Mouse (Mus musculus): ENCODE data around the gene Cnn2.

The Cnn2 gene

DNA sequence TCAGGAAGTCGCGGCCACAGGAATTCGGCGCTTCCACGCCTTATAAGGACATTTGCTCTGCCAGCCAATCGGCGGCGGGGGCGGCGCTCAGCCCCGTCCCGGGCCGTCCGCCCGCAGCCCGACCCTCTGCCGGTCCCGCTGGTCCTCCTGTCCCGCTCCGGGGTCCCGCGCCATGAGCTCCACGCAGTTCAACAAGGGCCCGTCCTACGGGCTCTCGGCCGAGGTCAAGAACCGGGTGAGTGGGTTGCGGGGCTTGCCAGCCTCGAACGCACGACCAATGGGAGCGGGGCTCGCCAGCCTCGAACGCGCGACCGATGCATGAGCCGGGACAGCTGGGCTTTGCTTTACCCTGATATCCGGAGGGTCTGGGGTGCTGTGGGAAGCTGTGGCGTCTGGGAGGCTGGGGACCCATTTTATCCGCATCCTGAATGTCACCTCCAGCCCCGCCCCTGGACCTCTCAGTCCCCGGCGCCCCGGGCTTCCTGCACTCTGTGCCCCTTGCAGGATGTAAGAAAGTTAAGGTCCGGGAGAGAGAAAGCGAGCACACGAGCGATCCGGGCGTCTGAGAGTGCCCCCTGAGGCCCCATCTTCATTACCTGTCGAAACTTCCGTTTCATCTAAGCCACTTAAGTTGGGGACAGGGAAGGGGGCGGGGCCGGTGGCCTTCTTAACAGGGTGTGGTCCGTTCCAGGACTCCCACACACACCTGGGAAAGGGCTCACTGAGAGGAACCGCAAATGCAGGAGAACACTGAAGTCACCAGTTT, at the start of gene Cnn2:
Gene Cnn2 (plus strand): TSS at position 79 of the 766 bp plus-strand sequence.
- CTCF ChIA-PET = interaction anchor here (1.0 to 1.3 kb wide), 3 partner anchors 29 to 153 kb away, joined by 4 to 7 read pairs (median 5); partner anchors contain the start of genes Arhgap45 and Cbarp

DNA sequence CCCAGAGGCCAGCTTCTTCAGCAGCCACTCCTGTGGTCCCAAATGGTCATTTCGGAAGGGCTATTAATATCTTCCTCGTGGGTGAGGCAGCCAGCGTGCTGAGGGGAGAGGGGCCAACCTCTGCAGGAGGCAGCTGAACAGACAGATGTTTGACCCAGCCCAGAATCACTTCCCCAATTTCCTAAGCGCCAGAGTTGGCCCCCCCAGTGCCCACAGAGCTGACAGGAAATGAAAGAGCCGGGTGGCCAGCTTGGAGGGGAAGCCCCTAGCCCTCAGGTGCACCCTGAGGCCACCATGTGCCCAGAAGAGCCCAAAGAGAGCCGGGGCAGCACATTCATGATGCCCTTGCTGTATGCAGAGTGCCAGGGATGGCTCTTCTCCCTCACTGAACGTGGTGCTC, 47.6 kb upstream of the Cnn2 start:
- CTCF ChIA-PET = interaction anchor here (0.7 to 1.0 kb wide), 2 partner anchors 18 to 990 kb away, joined by 3 read pairs; no protein-coding TSS in a partner anchor

DNA sequence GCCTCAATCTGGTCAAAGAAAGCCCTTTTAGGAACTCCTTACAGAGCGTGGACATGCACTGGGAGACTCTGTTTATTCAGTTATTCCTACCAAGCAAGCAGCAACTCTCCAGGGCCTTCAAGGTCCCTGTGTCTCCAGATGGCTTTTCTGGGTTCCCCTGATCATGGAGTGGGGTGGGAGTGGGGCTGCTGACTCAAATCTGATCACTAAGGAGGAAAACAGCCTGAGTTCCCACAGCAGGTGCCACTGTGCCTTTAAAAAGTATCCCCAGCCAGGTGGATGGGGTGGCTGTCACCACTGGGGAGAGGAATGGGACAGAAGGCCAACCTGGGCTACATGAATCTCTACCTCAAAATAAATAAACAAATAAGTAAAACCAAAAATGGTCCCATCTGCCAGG, 45.4 kb upstream of the Cnn2 start:
- CTCF ChIA-PET = interaction anchor here (0.7 kb wide), 1 partner anchor 1255 kb away, joined by 7 read pairs; no protein-coding TSS in a partner anchor

DNA sequence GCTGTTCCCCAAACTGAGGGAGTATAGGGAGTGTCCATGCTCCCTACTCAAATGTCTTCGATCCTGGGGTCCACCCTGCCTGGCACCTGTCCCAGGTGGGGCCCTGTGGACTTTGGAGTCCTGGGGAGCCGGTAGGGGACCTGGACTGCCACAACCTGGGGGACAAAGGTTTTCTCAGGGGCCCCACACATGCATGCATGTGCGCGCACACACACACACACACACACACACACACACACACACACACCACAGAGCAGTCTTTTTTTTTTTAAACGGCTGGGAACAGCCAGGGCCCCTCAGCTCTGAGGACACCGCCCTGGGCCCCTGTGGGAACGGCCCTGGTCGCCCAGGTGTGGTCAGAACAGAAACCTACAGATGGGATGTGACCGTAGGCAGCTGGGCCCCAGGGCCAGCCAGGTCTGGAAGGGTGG, 44.9 kb upstream of the Cnn2 start:
- CTCF ChIA-PET = no interaction called here

DNA sequence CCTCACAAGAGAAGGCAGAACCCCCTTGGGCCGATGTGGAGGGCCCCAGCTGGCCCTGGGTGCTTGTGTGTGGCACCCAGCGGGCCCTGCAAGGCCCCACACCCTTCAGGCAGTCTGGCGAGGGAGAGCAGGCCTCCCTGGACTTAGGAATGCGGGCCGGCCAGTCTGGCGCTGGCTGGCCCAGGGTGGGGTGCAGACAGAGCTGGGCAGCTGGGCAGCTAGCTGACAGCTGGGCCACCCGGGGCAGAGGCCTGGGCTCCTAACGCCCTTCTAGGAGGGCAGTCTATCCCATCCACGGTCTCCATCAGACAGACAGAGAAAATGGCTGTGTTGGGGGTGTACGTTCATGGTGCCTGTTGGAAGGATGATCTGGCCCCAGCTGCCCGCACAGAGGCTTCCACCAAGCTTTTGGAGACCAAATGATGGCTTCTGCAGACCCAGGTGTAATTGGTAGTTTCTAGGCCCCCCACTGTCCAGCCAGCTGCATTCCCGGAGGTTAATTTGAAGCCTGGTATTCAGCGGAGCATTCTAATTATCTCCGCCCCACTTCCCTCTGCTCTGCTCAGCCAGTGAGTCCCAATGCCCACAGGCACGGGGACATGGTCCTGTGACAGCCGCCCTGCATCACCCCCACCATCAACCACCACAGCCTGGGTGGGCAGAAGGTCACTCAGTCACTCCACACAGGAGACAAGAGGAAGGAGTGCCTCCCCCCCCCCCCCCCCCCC, 42.7 kb upstream of the Cnn2 start:
- CTCF ChIA-PET = interaction anchor here (1.1 kb wide), 2 partner anchors 10 to 12 kb away, joined by 8 to 13 read pairs; no protein-coding TSS in a partner anchor

DNA sequence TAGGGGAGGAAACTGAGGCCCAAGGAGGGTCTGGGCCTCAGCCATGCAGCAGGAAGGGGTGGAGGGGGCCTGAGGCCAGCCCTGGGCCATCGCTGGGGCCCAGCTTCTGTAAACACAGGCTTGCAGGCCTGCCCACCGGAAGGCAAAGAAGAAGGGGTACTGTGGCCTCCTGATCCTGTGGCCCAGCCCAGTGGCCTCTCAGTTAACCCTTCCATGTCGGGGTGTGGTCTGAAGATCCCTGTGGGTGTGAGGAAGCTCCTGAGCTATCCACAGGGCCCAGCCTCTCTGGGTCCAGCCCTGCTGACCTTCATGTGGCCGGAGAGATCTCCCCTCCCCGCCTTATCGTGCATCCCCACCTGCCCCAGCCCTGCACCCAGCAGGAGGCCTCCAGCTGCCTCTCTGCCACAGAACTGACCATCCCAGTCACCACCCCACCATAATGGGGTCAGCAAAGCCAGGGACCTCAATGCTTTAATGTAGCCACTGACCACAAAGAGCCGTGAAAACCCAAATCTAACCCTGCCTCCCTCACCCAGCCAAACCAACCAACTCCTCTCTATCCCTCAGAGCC, 41.5 kb upstream of the Cnn2 start:
- CTCF ChIA-PET = no interaction called here

DNA sequence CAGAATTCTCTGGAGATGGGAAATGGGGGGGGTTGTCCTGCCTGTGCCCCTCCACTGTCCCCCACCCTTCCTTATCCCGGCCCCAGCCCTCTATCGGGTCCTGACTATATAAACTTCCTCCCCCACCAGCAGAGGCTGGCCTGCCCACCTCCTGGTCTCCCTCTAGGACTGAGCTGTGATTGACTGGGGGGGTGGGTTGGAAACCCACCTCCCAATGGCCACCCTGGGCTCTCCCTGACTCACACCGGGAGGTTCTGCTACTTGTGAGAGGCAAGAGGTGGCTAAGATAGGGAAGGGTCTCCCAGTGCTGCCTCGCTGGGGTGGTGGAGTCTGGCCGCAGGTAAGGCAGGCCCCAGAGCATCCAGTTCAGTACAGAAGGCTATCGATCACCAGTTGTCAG, 40.9 kb upstream of the Cnn2 start:
- CTCF ChIA-PET = no interaction called here

DNA sequence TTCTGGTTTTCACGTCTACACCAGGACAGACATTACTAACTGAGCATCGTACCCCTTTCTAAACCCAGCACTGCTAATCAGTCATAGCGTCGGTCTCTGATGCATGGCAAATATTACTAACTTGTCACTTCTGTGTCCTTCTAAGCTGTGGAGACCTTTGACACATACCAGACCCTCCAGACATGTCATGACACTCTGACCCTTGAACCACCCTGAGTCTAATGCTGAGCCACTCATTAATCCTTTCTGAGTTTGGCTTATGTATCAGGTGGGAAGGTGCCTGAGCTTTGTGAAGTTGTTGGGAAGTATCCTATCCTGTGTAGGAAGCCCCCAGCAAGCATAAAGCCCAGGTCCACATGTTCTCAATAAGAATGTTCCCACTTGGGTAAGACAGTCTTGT, 38.5 kb upstream of the Cnn2 start:
- CTCF ChIA-PET = interaction anchor here (0.6 kb wide), 2 partner anchors 26 to 92 kb away, joined by 3 to 16 read pairs; no protein-coding TSS in a partner anchor

DNA sequence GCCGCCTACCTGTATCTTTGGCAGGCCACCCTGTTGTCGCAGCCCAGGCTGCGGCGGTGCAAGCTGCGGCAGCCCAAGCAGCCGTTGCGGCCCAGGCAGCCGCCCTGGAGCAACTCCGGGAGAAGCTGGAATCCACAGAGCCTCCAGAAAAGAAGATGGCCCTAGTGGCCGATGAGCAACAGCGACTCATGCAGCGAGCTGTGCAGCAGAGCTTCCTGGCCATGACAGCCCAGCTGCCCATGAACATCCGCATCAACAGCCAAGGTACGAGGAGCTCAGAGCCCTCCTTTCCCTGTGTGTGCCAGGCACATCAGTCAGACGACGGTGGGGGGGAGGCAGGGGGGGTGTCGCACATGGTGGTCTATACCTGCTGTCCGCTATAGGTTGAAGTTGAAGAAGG, 37.7 kb upstream of the Cnn2 start:
- CTCF ChIA-PET = interaction anchor here (0.6 kb wide), 1 partner anchor 23 kb away, joined by 9 read pairs; no protein-coding TSS in a partner anchor

DNA sequence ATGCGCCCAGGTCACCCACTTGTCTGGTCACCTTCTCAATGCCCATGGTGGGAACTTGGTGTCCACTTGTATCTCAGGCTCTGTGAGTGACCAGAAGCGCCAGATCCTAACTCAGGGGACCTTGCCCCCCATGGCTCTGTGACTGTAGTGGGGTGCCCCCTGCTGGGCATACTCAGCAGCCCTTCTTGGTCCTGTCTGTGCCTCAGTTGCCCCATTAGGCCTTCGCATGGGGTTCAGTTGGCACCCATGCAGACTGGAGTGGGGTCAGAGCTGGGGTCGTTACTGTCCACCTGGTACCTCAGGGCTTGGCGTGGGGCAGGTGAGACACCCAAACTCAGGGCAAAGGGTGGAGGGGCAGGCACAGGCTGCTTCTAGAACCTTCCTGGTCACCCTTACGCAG, 34.4 kb upstream of the Cnn2 start:
- CTCF ChIA-PET = interaction anchor here (0.7 to 2.4 kb wide), 5 partner anchors 15 to 207 kb away, joined by 4 to 14 read pairs (median 4); partner anchors contain the start of gene Arid3a

DNA sequence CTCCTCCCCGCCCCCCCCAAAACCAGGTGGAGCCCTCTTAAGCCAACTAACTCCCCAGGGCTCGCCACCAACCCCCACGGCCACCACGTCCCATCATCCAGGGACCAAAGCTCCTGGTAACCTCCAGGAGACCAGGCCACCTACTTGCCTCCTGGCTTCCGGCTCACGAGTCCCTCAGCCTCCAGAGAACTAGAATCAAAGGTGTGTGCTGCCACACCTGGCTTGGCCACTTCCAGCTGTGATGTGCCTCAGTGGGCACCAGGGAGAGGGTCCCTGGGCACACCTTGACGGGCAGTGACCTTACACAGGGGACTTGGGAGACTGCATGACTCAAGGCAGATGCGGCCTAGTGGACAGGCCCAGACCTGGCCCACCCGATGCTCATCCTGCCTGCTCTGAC, 32.7 kb upstream of the Cnn2 start:
- CTCF ChIA-PET = interaction anchor here (0.7 to 1.4 kb wide), 2 partner anchors 30 to 72 kb away, joined by 4 to 7 read pairs; no protein-coding TSS in a partner anchor

DNA sequence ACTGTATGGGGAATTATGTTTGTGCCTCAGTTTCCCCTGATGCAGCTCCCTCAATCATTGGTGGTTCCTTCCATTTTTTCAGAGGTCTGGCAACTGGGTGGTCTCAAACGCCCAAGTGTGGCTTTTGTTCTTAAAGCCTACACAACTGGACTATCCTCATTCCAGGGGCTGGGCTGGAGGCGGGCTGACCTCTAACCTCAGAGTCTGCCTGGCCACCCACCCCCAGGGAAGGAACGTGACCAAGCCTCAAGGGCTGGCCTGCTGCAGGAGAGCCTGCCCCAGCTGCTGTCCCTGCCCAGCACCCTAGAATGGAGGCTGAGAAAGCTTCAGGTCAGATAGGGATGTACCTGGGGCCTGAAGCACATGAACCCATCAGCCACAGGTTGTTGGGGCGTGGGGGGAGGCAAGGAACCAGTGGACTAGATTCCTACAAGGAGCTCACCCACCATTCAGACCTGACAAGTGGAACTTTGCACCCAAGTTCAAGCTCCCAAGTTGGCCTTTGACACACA, 31.7 kb upstream of the Cnn2 start:
- CTCF ChIA-PET = interaction anchor here (1.0 to 2.0 kb wide), 5 partner anchors 11 to 72 kb away, joined by 3 to 33 read pairs (median 11); partner anchors contain the start of gene Arid3a

DNA sequence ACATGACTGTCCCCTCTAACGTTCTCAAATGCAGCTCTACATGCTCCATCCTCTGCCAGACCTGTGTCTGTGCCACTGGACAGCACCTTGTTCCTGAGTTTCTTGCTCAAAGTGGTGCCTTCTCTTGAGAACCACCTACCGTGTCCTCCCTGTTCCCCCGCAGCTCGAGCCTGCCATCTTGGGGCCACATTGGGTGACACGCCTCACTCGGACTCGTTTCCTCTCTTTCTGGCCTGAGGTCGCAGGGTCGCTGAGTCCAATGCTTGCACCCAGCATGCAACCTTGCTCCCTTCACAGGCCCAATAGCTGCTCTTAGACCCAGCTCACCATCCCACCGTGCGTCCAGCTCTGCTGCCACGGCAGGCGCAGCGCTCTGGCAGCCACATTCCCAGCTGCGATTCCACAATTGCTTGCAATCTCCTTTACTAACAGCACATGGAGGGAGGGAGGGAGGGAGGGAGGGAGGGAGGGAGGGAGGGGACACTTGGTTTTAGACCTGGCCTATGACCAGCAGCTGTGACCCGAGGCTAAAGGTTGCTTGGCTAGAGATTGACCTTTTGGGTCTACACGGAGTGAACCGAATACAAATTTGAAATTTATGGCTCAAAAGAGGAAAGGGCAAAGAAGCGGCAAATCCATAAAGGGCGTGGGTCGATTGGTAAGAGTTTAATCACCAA, 30.1 kb upstream of the Cnn2 start:
- CTCF ChIA-PET = interaction anchor here (0.5 to 2.0 kb wide), 9 partner anchors 18 to 468 kb away, joined by 3 to 33 read pairs (median 3); partner anchors contain the start of gene Arid3a

DNA sequence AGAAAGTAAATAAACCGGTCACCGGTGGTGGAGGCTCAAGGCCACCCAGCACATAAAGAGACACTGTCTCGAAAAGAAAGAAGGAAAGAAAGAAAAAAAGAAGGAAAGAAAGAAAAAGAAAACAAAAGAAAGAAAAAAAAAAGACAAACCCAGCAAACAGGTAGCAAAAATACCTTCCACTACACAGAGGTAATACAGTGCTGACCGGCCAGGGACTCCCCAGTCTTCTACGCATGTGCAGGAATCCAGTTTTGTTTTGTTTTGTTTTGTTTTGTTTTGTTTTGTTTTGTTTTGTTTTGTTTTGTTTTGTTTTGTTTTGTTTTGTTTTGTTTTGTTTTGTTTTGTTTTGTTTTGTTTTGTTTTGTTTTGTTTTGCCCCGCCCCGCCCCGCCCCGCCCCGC, 29.0 kb upstream of the Cnn2 start:
- CTCF ChIA-PET = interaction anchor here (0.7 kb wide), 1 partner anchor 19 kb away, joined by 7 read pairs; no protein-coding TSS in a partner anchor

DNA sequence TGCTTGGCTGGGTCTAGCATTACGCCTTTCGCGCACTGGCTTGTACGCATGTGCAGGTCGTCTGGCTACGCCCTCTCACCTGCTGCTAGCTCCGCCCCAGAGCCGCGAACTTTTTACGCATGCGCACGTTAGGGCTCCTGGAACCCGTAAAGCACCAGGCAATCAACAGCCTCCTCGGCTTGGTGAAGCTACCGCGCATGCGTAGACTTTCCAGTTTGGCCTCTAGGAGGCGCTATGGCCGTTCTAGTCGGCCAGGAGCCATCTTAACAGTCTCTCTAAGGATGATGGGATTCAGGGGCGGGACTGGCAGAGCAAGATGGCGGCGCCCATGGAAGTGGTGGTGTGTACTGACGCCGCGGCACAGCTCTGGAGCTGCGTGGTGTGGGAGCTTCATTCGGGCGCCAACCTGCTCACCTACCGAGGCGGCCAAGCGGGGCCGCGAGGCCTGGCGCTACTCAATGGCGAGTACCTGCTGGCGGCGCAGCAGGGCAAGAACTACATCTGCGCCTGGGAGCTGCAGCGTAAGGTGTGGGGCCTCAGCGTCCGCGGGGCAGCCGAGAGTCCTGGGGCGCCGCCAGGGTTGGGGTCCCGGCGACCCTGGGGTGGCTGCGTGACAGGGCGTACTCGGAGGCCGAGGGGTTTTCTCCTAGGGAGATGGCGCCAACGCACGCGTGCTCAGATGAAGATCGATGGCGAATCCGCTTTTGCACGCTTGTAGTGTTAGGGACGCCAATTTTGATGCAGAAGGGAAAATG, 28.4 kb upstream of the Cnn2 start, which contains the start of gene Wdr18:
Gene Wdr18 (plus strand): TSS at position 306 of the 755 bp plus-strand sequence.
- CTCF ChIA-PET = interaction anchor here (0.7 to 1.0 kb wide), 2 partner anchors 20 to 24 kb away, joined by 4 to 7 read pairs; partner anchors contain the start of gene Tmem259

DNA sequence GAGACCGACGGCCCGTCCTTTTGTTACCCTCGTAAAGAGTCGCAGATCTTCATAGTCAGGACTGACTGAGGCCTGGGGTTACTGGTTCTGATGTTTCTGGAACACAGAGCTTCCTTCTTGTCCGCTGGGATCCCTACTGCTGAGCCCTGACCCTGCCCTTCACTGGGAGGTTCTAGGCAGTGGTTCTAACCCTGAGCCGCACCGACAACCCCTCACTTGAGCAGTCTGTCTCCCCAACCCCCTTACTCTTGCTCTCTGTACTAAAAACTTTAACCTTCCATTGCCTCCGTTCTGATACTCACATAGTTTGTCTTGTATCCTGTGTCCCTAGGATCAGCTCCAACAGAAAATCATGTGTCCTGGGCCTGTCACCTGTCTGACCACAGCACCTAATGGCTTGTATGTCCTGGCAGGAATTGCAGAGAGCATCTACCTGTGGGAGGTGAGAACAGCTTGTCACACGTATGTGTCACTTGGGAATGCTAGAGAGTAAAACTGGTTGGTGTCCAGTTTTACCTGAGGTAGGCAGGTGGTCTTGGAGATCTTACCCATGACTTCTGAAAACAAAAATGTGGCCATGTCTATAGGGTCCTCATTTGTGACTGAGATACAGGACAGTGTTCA, 27.6 kb upstream of the Cnn2 start:
- CTCF ChIA-PET = interaction anchor here (1.0 kb wide), 1 partner anchor 24 kb away, joined by 4 read pairs; the partner anchor contains the start of gene Tmem259

DNA sequence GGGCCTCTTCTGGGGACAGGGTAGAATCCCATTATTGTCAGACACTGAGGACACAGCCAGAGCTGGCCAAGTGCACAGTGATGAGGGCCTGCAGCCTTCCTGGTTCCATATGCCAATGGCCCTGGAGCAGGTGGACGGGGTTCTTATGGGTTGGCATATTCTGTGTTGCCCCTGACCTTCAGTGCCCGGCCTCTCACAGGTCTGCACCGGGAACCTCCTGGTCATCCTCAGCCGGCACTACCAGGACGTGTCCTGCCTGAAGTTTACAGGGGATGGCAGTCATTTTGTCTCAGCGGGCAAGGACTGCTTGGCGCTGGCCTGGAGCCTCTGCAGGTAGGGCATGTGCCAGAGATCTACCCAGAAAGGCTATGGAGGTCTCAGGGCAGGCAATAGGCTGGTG, 23.7 kb upstream of the Cnn2 start:
- CTCF ChIA-PET = no interaction called here

DNA sequence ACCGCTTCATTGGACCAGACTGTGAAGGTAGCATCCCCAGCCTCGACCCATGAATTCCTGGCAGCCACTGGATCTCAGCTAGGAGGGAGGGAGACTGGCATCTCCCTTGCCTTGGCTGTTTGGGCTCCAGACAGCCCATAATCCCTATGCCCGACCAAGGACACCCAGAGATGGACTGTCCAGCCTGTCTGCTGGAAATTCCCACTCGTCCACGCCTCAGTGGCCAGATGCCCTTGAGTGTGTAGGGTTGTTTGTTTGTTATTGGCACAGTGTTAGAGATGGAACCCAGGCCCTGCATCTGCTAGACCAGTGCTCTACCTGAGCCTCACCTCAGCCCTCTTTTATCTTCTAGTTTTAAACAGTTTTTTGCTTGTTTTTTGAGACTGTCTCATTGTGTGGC, 23.1 kb upstream of the Cnn2 start:
- CTCF ChIA-PET = interaction anchor here (0.6 kb wide), 1 partner anchor 148 kb away, joined by 6 read pairs; no protein-coding TSS in a partner anchor

DNA sequence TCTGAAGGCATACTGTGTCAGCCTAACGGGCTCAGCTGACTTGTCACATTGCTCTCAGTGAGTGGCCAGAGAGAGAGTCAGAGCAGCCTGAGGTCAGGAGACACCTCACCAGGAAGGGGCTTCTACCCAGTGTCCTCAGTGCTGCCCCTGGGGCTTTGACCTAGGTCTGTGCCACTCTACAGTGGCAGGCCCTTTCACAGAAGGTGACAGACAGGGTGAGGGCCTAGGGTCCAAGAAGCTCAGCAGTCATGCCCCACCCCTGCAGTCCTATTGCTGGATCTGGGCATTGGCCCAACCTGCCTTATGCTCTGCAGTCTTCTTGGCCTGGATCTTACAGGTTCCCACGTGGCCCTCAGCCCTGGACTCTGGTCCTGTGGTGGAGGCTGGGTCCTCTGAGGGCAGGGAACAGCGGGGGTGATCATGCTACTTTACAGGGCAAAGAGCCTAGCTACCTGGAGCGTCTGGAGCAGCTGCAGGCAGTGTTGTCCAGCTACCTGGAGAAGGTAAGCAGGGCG, 21.4 kb upstream of the Cnn2 start:
- CTCF ChIA-PET = no interaction called here
